8 mouse cellular contexts compared by ENCODE assay signal in genomic region chr2:28513431-28514370, GRCm38 (mm10). TPM values are rescaled to one million over a fixed set of nuclear protein-coding genes. Genes with fewer than 3 reads are reported as not detected.
DNase-seq lines count a peak whose midpoint lies in the region; ATAC-seq and TF ChIP-seq lines count a peak whose summit lies in the region.

No protein-coding gene starts in this region.

- no peaks in the 10 kb centered on the region for H3K79me2 ChIP-seq in heart, adult 2 months (replicated peaks; ENCODE audit: control insufficient read depth, insufficient read depth, low read length)

- peak overlapping the region; percentile 91 for H3K4me2 ChIP-seq in limb, embryonic 14.5 days (replicated peaks; ENCODE audit: low read depth, low read length, severe bottlenecking)

- H3K27me3 ChIP-seq in heart, adult 2 months (ENCODE audit: control insufficient read depth, insufficient read depth, low read length), result no peaks in the 10 kb centered on the region
- H3K27me3 ChIP-seq in ES-Bruce4 (ENCODE audit: control insufficient read depth, insufficient read depth, low read length, poor library complexity, severe bottlenecking), result no peaks in the 10 kb centered on the region
- H3K27me3 ChIP-seq in limb, embryonic 14.5 days (ENCODE audit: control insufficient read depth, insufficient read depth, low read length), result no peaks in the 10 kb centered on the region

- ATAC-seq in limb, embryonic 14.5 days (ENCODE audit: low FRiP score, low read depth), result peak; percentile 23; the same call in 1 of the 2 replicates
- 0 out of 2 replicates have a peak, but pooled peaks have one; percentile 4 for ATAC-seq in monocyte, adult 5-6 weeks (replicated peaks; ENCODE audit: insufficient number of reproducible peaks, low FRiP score, low TSS enrichment, poor library complexity, severe bottlenecking)

- H3K27ac ChIP-seq in heart, adult 2 months, result no peak overlapping the region
- H3K27ac ChIP-seq in ES-Bruce4 (ENCODE audit: insufficient read depth, low read length), result peak overlapping the region; percentile 46
- H3K27ac ChIP-seq in limb, embryonic 14.5 days (replicated peaks; ENCODE audit: low read depth, low read length), result peak overlapping the region; percentile 70

- no peaks in the 10 kb centered on the region for H3K9me3 ChIP-seq in ES-Bruce4 (replicated peaks; ENCODE audit: control insufficient read depth, insufficient read depth, low read length, poor library complexity, severe bottlenecking)
- H3K9me3 ChIP-seq in limb, embryonic 14.5 days (ENCODE audit: control insufficient read depth, low read length), result no peaks in the 10 kb centered on the region

- peaks cover 11% of the 10 kb centered on the region for H3K4me1 ChIP-seq in heart, adult 2 months (ENCODE audit: control insufficient read depth, insufficient read depth, low read length)
- H3K4me1 ChIP-seq in ES-Bruce4 (ENCODE audit: control insufficient read depth, insufficient read depth, low read length), result peaks cover 5% of the 10 kb centered on the region
- H3K4me1 ChIP-seq in limb, embryonic 14.5 days (ENCODE audit: control insufficient read depth, insufficient read depth, low read length), result peaks cover 21% of the 10 kb centered on the region

- H3K4me3 ChIP-seq in heart, adult 2 months, result peak overlapping the region; percentile 58
- H3K4me3 ChIP-seq in ES-Bruce4 (ENCODE audit: low read depth, low read length), result peak overlapping the region; percentile 93
- peak overlapping the region; percentile 81 for H3K4me3 ChIP-seq in limb, embryonic 14.5 days (replicated peaks; ENCODE audit: low read length)

- TF ChIP-seq EP300 in heart, adult 2 months (IDR thresholded peaks at IDR 0.05; ENCODE audit: insufficient read depth, low read depth, low read length), result no peak
- peak; percentile 56; the same call in 1 of the 2 replicates for TF ChIP-seq EP300 in ES-Bruce4 (IDR thresholded peaks at IDR 0.05; ENCODE audit: insufficient read depth, low read depth, low read length)

- intact Hi-C loops in heart, adult 2 months (cut with DNase I), result loop anchor here (1.0 to 5.0 kb wide), 3 partner anchors 35 to 129 kb away; partner anchors contain the start of gene Tsc1
- intact Hi-C loops in heart, postnatal 36 days (cut with DNase I), result loop anchor here (1.0 kb wide), 2 partner anchors 35 to 72 kb away; no protein-coding TSS in a partner anchor

- 8% methylated on average over 47 of the region's 47 CpGs for WGBS in heart, adult 2 months
- WGBS in limb, embryonic 14.5 days, result 4% methylated on average over 45 of the region's 47 CpGs

- H3K9ac ChIP-seq in heart, adult 2 months (ENCODE audit: low read depth, low read length), result peak overlapping the region; percentile 56
- peak overlapping the region; percentile 71 for H3K9ac ChIP-seq in ES-Bruce4 (ENCODE audit: low read depth, poor library complexity, severe bottlenecking)
- H3K9ac ChIP-seq in limb, embryonic 14.5 days (ENCODE audit: low read depth, low read length, severe bottlenecking), result peak overlapping the region; percentile 88

- peak; percentile 7 to 47 for DNase-seq in heart, adult 2 months
- DNase-seq in heart, adult 8-10 months (ENCODE audit: low spot score), result no peak
- peak; percentile 43 to 56 for DNase-seq in cerebellum, postnatal 36 days
- peak; percentile 26 to 32 for DNase-seq in heart, postnatal 36 days
- no peak for DNase-seq in limb, embryonic 14.5 days (ENCODE audit: low spot score)
- DNase-seq in T-cell, adult 2 months (ENCODE audit: low spot score), result no peak

- TF ChIP-seq CTCF in heart, adult 2 months (IDR thresholded peaks at IDR 0.05), result no peak
- TF ChIP-seq CTCF in ES-Bruce4 (IDR thresholded peaks at IDR 0.05; ENCODE audit: low read depth, low read length), result no peak

- no peak for TF ChIP-seq POLR2A in heart, adult 2 months (IDR thresholded peaks at IDR 0.05; ENCODE audit: insufficient read depth, low read depth, low read length)
- no peak for TF ChIP-seq POLR2A in ES-Bruce4 (IDR thresholded peaks at IDR 0.05; ENCODE audit: insufficient read depth, low read length)
- no peak for TF ChIP-seq POLR2A in limb, embryonic 14.5 days (IDR thresholded peaks at IDR 0.05; ENCODE audit: borderline replicate concordance, extremely low read depth, insufficient read depth, insufficient read length)

- no peaks in the 10 kb centered on the region for H3K36me3 ChIP-seq in heart, adult 2 months (ENCODE audit: control insufficient read depth, insufficient read depth, low read length)
- no peaks in the 10 kb centered on the region for H3K36me3 ChIP-seq in ES-Bruce4 (ENCODE audit: control insufficient read depth, insufficient read depth, low read length, poor library complexity, severe bottlenecking)
- no peaks in the 10 kb centered on the region; the same call in 1 of the 2 replicates for H3K36me3 ChIP-seq in limb, embryonic 14.5 days (ENCODE audit: control insufficient read depth, insufficient read depth, low read length)

RNA-seq across cellular contexts. Expression of gene Ralgds, which starts 0.8 kb away (rescaled TPM):
- total RNA-seq in heart, adult 2 months (2021), result 10 to 100 TPM in 1 of 2 experiments, 1 to 10 TPM in 1; 9.7 to 12.2 TPM
- polyA plus RNA-seq in heart, adult 2 months (2012; rRNA removed), result 19.5 and 24.8 TPM in 2 replicates
- 10 to 100 TPM in 2 of 4 experiments, 1 to 10 TPM in 2; 8.5 to 13.9 (median 9.8) TPM for total RNA-seq in heart, adult 8-10 months (2022)
- polyA plus RNA-seq in ES-Bruce4 (2011; ENCODE audit: insufficient read depth, insufficient read length, low read depth, missing spikeins), result 49.2 and 50.4 TPM in 2 replicates
- 10 to 100 TPM; 13.3 to 13.6 TPM for total RNA-seq in heart, postnatal 36 days (2021)
- 86.6 and 108 TPM in 2 replicates for polyA plus RNA-seq in limb, embryonic 14.5 days (2012; rRNA removed)
- polyA plus RNA-seq in limb, embryonic 14.5 days (2014; fragmentation: Nextera tagmentation; extraction: Ambion mirVana), result 61.6 and 63.1 TPM in 2 replicates
- total RNA-seq in monocyte, adult 5-6 weeks (2017), result 3.5 to 14.6 TPM (median 9.2 TPM) in 3 replicates

RNA-seq across cellular contexts. Expression of gene Gm10134, which starts 7.8 kb away (rescaled TPM):
- total RNA-seq in heart, adult 2 months (2021), result 1 to 10 TPM; 1.0 to 1.7 TPM
- 0.47 TPM in 1 of 2 replicates, not detected in the other for polyA plus RNA-seq in heart, adult 2 months (2012; rRNA removed)
- 1 to 10 TPM in 2 of 4 experiments, not detected in 2; 1.4 TPM for total RNA-seq in heart, adult 8-10 months (2022)
- polyA plus RNA-seq in ES-Bruce4 (2011; ENCODE audit: insufficient read depth, insufficient read length, low read depth, missing spikeins), result 2.8 TPM in 1 of 2 replicates, not detected in the other
- 1 to 10 TPM in 1 of 2 experiments, under 1 TPM in 1; 0.84 to 1.3 TPM for total RNA-seq in heart, postnatal 36 days (2021)
- 1.1 TPM in 1 of 2 replicates, not detected in the other for polyA plus RNA-seq in limb, embryonic 14.5 days (2012; rRNA removed)
- polyA plus RNA-seq in limb, embryonic 14.5 days (2014; fragmentation: Nextera tagmentation; extraction: Ambion mirVana), result 0.61 and 1.1 TPM in 2 replicates
- not detected in 3 replicates for total RNA-seq in monocyte, adult 5-6 weeks (2017)

RNA-seq across cellular contexts. Expression of gene Gbgt1, which starts 17.0 kb away (rescaled TPM):
- total RNA-seq in heart, adult 2 months (2021), result 1 to 10 TPM; 1.8 to 2.1 TPM
- polyA plus RNA-seq in heart, adult 2 months (2012; rRNA removed), result 1.3 and 2.2 TPM in 2 replicates
- total RNA-seq in heart, adult 8-10 months (2022), result 1 to 10 TPM; 1.2 to 2.4 (median 2.1) TPM
- polyA plus RNA-seq in ES-Bruce4 (2011; ENCODE audit: insufficient read depth, insufficient read length, low read depth, missing spikeins), result 2.1 and 2.8 TPM in 2 replicates
- 1 to 10 TPM; 2.6 to 3.7 TPM for total RNA-seq in heart, postnatal 36 days (2021)
- 2.1 and 3.3 TPM in 2 replicates for polyA plus RNA-seq in limb, embryonic 14.5 days (2012; rRNA removed)
- 1.0 and 1.4 TPM in 2 replicates for polyA plus RNA-seq in limb, embryonic 14.5 days (2014; fragmentation: Nextera tagmentation; extraction: Ambion mirVana)
- total RNA-seq in monocyte, adult 5-6 weeks (2017), result 0.76 to 1.8 TPM in 2 of 3 replicates, not detected in the other

RNA-seq across cellular contexts. Expression of gene Mrps2, which starts 45.8 kb away (rescaled TPM):
- 10 to 100 TPM; 42.1 to 43.0 TPM for total RNA-seq in heart, adult 2 months (2021)
- polyA plus RNA-seq in heart, adult 2 months (2012; rRNA removed), result 47.8 and 68.2 TPM in 2 replicates
- total RNA-seq in heart, adult 8-10 months (2022), result 10 to 100 TPM; 39.1 to 46.8 (median 42.0) TPM
- 68.4 and 74.6 TPM in 2 replicates for polyA plus RNA-seq in ES-Bruce4 (2011; ENCODE audit: insufficient read depth, insufficient read length, low read depth, missing spikeins)
- total RNA-seq in heart, postnatal 36 days (2021), result 10 to 100 TPM; 38.2 to 41.8 TPM
- polyA plus RNA-seq in limb, embryonic 14.5 days (2012; rRNA removed), result 55.6 and 62.0 TPM in 2 replicates
- 51.8 and 54.9 TPM in 2 replicates for polyA plus RNA-seq in limb, embryonic 14.5 days (2014; fragmentation: Nextera tagmentation; extraction: Ambion mirVana)
- 6.6 to 12.3 TPM (median 7.7 TPM) in 3 replicates for total RNA-seq in monocyte, adult 5-6 weeks (2017)

RNA-seq across cellular contexts. Expression of gene 1700007K13Rik, which starts 47.6 kb away (rescaled TPM):
- total RNA-seq in heart, adult 2 months (2021), result not detected
- 0.94 TPM in 1 of 2 replicates, not detected in the other for polyA plus RNA-seq in heart, adult 2 months (2012; rRNA removed)
- under 1 TPM in 1 of 4 experiments, not detected in 3; 0.43 TPM for total RNA-seq in heart, adult 8-10 months (2022)
- 34.9 and 41.9 TPM in 2 replicates for polyA plus RNA-seq in ES-Bruce4 (2011; ENCODE audit: insufficient read depth, insufficient read length, low read depth, missing spikeins)
- total RNA-seq in heart, postnatal 36 days (2021), result not detected
- polyA plus RNA-seq in limb, embryonic 14.5 days (2012; rRNA removed), result 0.60 and 0.63 TPM in 2 replicates
- polyA plus RNA-seq in limb, embryonic 14.5 days (2014; fragmentation: Nextera tagmentation; extraction: Ambion mirVana), result 0.55 and 1.1 TPM in 2 replicates
- total RNA-seq in monocyte, adult 5-6 weeks (2017), result not detected in 3 replicates

Comparison
In these comparisons a context has a peak if more than half of its experiments do, and no peak if none do; other contexts are left out.
1. DNase-seq: peak in heart, adult 2 months (2 of 2), cerebellum, postnatal 36 days (2 of 2) and heart, postnatal 36 days (2 of 2); none in heart, adult 8-10 months (single experiment), limb, embryonic 14.5 days (single experiment) and T-cell, adult 2 months (single experiment).
2. Peak in every context shown above with its lines, with median percentiles within 50 percentile points of each other: H3K4me3 ChIP-seq and H3K9ac ChIP-seq.